Mouse (Mus musculus) gastrocnemius, postnatal 10 days (tissue): Measurements from ENCODE around the gene Pcna. TPM values are rescaled to one million over a fixed set of nuclear protein-coding genes. Genes with fewer than 3 reads are reported as not detected.
"Not testable (repeated sequence)": the region's sequence is repeated elsewhere in the genome, so short reads cannot be mapped to it uniquely, and the experiment has no call there.

Experiments
- DNase-seq: peaks from one replicate; pipeline ENCODE4 v3.0.0; 2021; ENCODE audit warnings: mixed read lengths
- long read RNA-seq, 2 experiments: library from polyadenylated mRNA; stranded (forward); transcript quantifications; one replicate each; pipeline ENCODE4 v2.0.0; 2021
- total RNA-seq, 2 experiments: library from RNA; stranded (reverse); gene quantifications; 2 replicates each; pipeline ENCODE4 v1.2.3; 2021

The Pcna gene
- total RNA-seq: 10 to 100 TPM; 42.2 to 50.7 TPM
- long read RNA-seq, experiment 1, transcript Pcna-201 (6 exons, 1,518 nt): major isoform, 20 of 24 reads
- long read RNA-seq, experiment 1, partial matches to known transcripts: 4 of 24 reads
- long read RNA-seq, experiment 1, other reads (novel, unspliced or antisense): 0 of 24 reads
- long read RNA-seq, experiment 2, transcript Pcna-201 (6 exons, 1,518 nt): major isoform, 23 of 25 reads
- long read RNA-seq, experiment 2, partial matches to known transcripts: 2 of 25 reads
- long read RNA-seq, experiment 2, other reads (novel, unspliced or antisense): 0 of 25 reads

- DNase-seq: peak; percentile 93
These were observed at the start of gene Pcna for GRCm38 (mm10) chr2:132252542-132253528. Gene Pcna (minus strand): TSS chr2:132253314.

- DNase-seq: no peak
These were observed 48.3 kb upstream of the Pcna start for GRCm38 (mm10) chr2:132301436-132301835.

GRCm38 (mm10) chr2:132298250-132298649 lies 45.1 kb upstream of the Pcna start:
- DNase-seq: no peak

GRCm38 (mm10) chr2:132293694-132294450 lies 40.8 kb upstream of the Pcna start:
- DNase-seq: no peak

- no peak for DNase-seq
These were observed 39.0 kb upstream of the Pcna start for GRCm38 (mm10) chr2:132292083-132292482.

- DNase-seq: peak; percentile 33
These were observed 38.2 kb upstream of the Pcna start for GRCm38 (mm10) chr2:132291265-132291664.

- no peak for DNase-seq
These were observed 37.7 kb upstream of the Pcna start for GRCm38 (mm10) chr2:132290808-132291207.

GRCm38 (mm10) chr2:132289213-132289612 lies 36.1 kb upstream of the Pcna start:
- DNase-seq: not testable (repeated sequence)

GRCm38 (mm10) chr2:132286376-132287076 lies 33.4 kb upstream of the Pcna start:
- no peak for DNase-seq

GRCm38 (mm10) chr2:132285722-132286121 lies 32.6 kb upstream of the Pcna start:
- not testable (repeated sequence) for DNase-seq

- peak; percentile 29 for DNase-seq
These were observed 31.5 kb upstream of the Pcna start for GRCm38 (mm10) chr2:132284492-132285139.

GRCm38 (mm10) chr2:132283236-132284070 lies 30.3 kb upstream of the Pcna start:
- DNase-seq: no peak

- DNase-seq: no peak
These were observed 29.5 kb upstream of the Pcna start for GRCm38 (mm10) chr2:132282453-132283174.

- DNase-seq: no peak
These were observed 28.7 kb upstream of the Pcna start for GRCm38 (mm10) chr2:132281560-132282452.

- DNase-seq: no peak
These were observed 27.5 kb upstream of the Pcna start for GRCm38 (mm10) chr2:132280518-132281120.

- no peak for DNase-seq
These were observed 26.9 kb upstream of the Pcna start for GRCm38 (mm10) chr2:132279978-132280377.

- DNase-seq: no peak
These were observed 26.3 kb upstream of the Pcna start for GRCm38 (mm10) chr2:132279336-132279882.
